Mouse (Mus musculus): Measurements from ENCODE around the gene Noc2l. TPM values are rescaled to one million over a fixed set of nuclear protein-coding genes. Genes with fewer than 3 reads are reported as not detected.

The Noc2l gene
- total and polyA plus RNA-seq, 3 experiments = 173 to 244 (median 197) TPM

- no peak overlapping the region for H3K27ac ChIP-seq (ENCODE audit: insufficient read depth, low read depth)
- no peak for DNase-seq (ENCODE audit: extremely low read depth)
- dilution Hi-C loops (cut with MboI; ENCODE audit: extremely low pct_ligation_motif_present, extremely low pct_unique_long_range_greater_than_20kb, low sequenced_read_pairs) = no loop called here
These were observed 13.8 kb downstream of the Noc2l start for GRCm38 (mm10) chr4:156249567-156249966.

GRCm38 (mm10) chr4:156251081-156251480 lies 15.3 kb downstream of the Noc2l start:
- Histone ChIP-seq H3K27ac (ENCODE audit: insufficient read depth, low read depth) (no peak overlapping the region), H3K9me3 (replicated peaks; ENCODE audit: low read length) (no peaks in the 10 kb centered on the region), H3K36me3 (replicated peaks in 1 of 2; ENCODE audit: control insufficient read depth in 1 of 2, insufficient read depth in 1 of 2, low read length in 1 of 2) (peaks cover 36 to 58% of the 10 kb centered on the region in 2 experiments), H3K4me1 (ENCODE audit: control insufficient read depth in 1 of 2, insufficient read depth in 2 of 2) (peaks cover 4 to 16% of the 10 kb centered on the region in 2 experiments; a peak in 3 of 4 replicates), H3K4me3 (replicated peaks in 1 of 3; ENCODE audit: low read depth in 2 of 3, low read length in 2 of 3, poor library complexity in 1 of 3) (no peak overlapping the region), H3K27me3 (replicated peaks) (no peaks in the 10 kb centered on the region), H3K4me2 (ENCODE audit: insufficient read depth, low read depth, poor library complexity, severe bottlenecking) (no peak overlapping the region), H3K79me2 (replicated peaks; ENCODE audit: control insufficient read depth, extremely low read depth, insufficient read depth, poor library complexity, severe bottlenecking) (no peaks in the 10 kb centered on the region), H3K9ac (ENCODE audit: insufficient read depth, low read depth) (no peak overlapping the region)
- dilution Hi-C loops (cut with MboI; ENCODE audit: extremely low pct_ligation_motif_present, extremely low pct_unique_long_range_greater_than_20kb, low sequenced_read_pairs) (no loop called here), in situ Hi-C loops (cut with MboI; ENCODE audit: low pct_ligation_motif_present, low pct_unique_long_range_greater_than_20kb, low sequenced_read_pairs) (no loop called here)
- no peak for DNase-seq (ENCODE audit: extremely low read depth)
- TF ChIP-seq IRF4 (IDR thresholded peaks at IDR 0.05; ENCODE audit: low read depth, low read length) (no peak), ZMIZ1 (IDR thresholded peaks at IDR 0.05; ENCODE audit: low read depth, low read length) (no peak)

More at GRCm38 (mm10) chr4:156249567-156249966, 13.8 kb downstream of the Noc2l start:
- Histone ChIP-seq H3K79me2 (replicated peaks; ENCODE audit: control insufficient read depth, extremely low read depth, insufficient read depth, poor library complexity, severe bottlenecking) (no peaks in the 10 kb centered on the region), H3K4me3 (replicated peaks in 1 of 3; ENCODE audit: low read depth in 2 of 3, low read length in 2 of 3, poor library complexity in 1 of 3) (no peak overlapping the region), H3K9ac (ENCODE audit: insufficient read depth, low read depth) (no peak overlapping the region), H3K4me1 (ENCODE audit: control insufficient read depth in 1 of 2, insufficient read depth in 2 of 2) (peaks cover 3 to 21% of the 10 kb centered on the region in 2 experiments; a peak in 3 of 4 replicates), H3K27me3 (replicated peaks) (no peaks in the 10 kb centered on the region), H3K9me3 (replicated peaks; ENCODE audit: low read length) (no peaks in the 10 kb centered on the region), H3K36me3 (replicated peaks in 1 of 2; ENCODE audit: control insufficient read depth in 1 of 2, insufficient read depth in 1 of 2, low read length in 1 of 2) (peaks cover 50 to 73% of the 10 kb centered on the region in 2 experiments), H3K4me2 (ENCODE audit: insufficient read depth, low read depth, poor library complexity, severe bottlenecking) (no peak overlapping the region)
- peak; percentile 93 for TF ChIP-seq POLR2AphosphoS2 (IDR thresholded peaks at IDR 0.05; ENCODE audit: low read depth, low read length)
- TF ChIP-seq TCF12 (IDR thresholded peaks at IDR 0.05; ENCODE audit: low read depth, low read length) = no peak
- in situ Hi-C loops (cut with MboI; ENCODE audit: low pct_ligation_motif_present, low pct_unique_long_range_greater_than_20kb, low sequenced_read_pairs) = no loop called here

- Histone ChIP-seq H3K9me3 (replicated peaks; ENCODE audit: low read length) (no peaks in the 10 kb centered on the region), H3K9ac (ENCODE audit: insufficient read depth, low read depth) (no peak overlapping the region), H3K4me1 (ENCODE audit: control insufficient read depth in 1 of 2, insufficient read depth in 2 of 2) (peaks cover 4 to 6% of the 10 kb centered on the region in 2 experiments; a peak in 2 of 4 replicates), H3K36me3 (replicated peaks in 1 of 2; ENCODE audit: control insufficient read depth in 1 of 2, insufficient read depth in 1 of 2, low read length in 1 of 2) (peaks cover 26 to 48% of the 10 kb centered on the region in 2 experiments), H3K27ac (ENCODE audit: insufficient read depth, low read depth) (no peak overlapping the region), H3K4me2 (ENCODE audit: insufficient read depth, low read depth, poor library complexity, severe bottlenecking) (no peak overlapping the region), H3K79me2 (replicated peaks; ENCODE audit: control insufficient read depth, extremely low read depth, insufficient read depth, poor library complexity, severe bottlenecking) (no peaks in the 10 kb centered on the region), H3K4me3 (replicated peaks in 1 of 3; ENCODE audit: low read depth in 2 of 3, low read length in 2 of 3, poor library complexity in 1 of 3) (no peak overlapping the region), H3K27me3 (replicated peaks) (no peaks in the 10 kb centered on the region)
- TF ChIP-seq USF2 (conservative IDR thresholded peaks at IDR 0.05; ENCODE audit: low read depth, low read length) = no peak
- TF ChIP-seq TCF12 (IDR thresholded peaks at IDR 0.05; ENCODE audit: low read depth, low read length) = no peak
- no peak for TF ChIP-seq BHLHE40 (IDR thresholded peaks at IDR 0.05; ENCODE audit: low read depth, low read length)
- TF ChIP-seq EP300 (IDR thresholded peaks at IDR 0.05; ENCODE audit: low read length) = no peak
- TF ChIP-seq MAZ (IDR thresholded peaks at IDR 0.05; ENCODE audit: low read depth, low read length) = no peak
- TF ChIP-seq JUND (conservative IDR thresholded peaks at IDR 0.05; ENCODE audit: low read depth, low read length) = no peak
- no peak for TF ChIP-seq HCFC1 (IDR thresholded peaks at IDR 0.05; ENCODE audit: low read depth, low read length)
- TF ChIP-seq TBP (conservative IDR thresholded peaks at IDR 0.05; ENCODE audit: low read depth, low read length) = no peak
- no peak for TF ChIP-seq CHD1 (IDR thresholded peaks at IDR 0.05; ENCODE audit: low read depth, low read length)
- TF ChIP-seq RAD21 (IDR thresholded peaks at IDR 0.05; ENCODE audit: low read depth, low read length) = no peak
- TF ChIP-seq MAFK (IDR thresholded peaks at IDR 0.05; ENCODE audit: insufficient replicate concordance, low read length) = no peak
- no peak for TF ChIP-seq IRF4 (IDR thresholded peaks at IDR 0.05; ENCODE audit: low read depth, low read length)
- TF ChIP-seq MEF2A (IDR thresholded peaks at IDR 0.05; ENCODE audit: borderline replicate concordance, low read depth, low read length) = no peak
- TF ChIP-seq GABPA (IDR thresholded peaks at IDR 0.05; ENCODE audit: insufficient replicate concordance, low read depth, low read length) = no peak
- no peak for TF ChIP-seq PAX5 (IDR thresholded peaks at IDR 0.05; ENCODE audit: low read length)
- no peak for TF ChIP-seq E2F4 (IDR thresholded peaks at IDR 0.05; ENCODE audit: insufficient replicate concordance, low read depth, low read length)
- dilution Hi-C loops (cut with MboI; ENCODE audit: extremely low pct_ligation_motif_present, extremely low pct_unique_long_range_greater_than_20kb, low sequenced_read_pairs) = no loop called here
- in situ Hi-C loops (cut with MboI; ENCODE audit: low pct_ligation_motif_present, low pct_unique_long_range_greater_than_20kb, low sequenced_read_pairs) = no loop called here
- DNase-seq (ENCODE audit: extremely low read depth) = no peak
These were observed 16.3 kb downstream of the Noc2l start for GRCm38 (mm10) chr4:156252140-156252539.

All from CH12.LX (cell line).